14 mouse cellular contexts compared by ENCODE assay signal in genomic region chr7:95143037-95143436, GRCm38 (mm10).
"Had no signal": no experiment of that assay in that cellular context is flagged by ENCODE, and none has a peak within 500 bp of the region (broad histone marks: within the 10 kb centered on the region; RNA-seq: fewer than 3 reads in every experiment).

No protein-coding gene starts in this region.

- H3K4me2 ChIP-seq: liver, embryonic 11.5 days; liver, embryonic 15.5 days; neural tube, embryonic 12.5 days had no signal

- H3K27me3 ChIP-seq: liver, embryonic 15.5 days; neural tube, embryonic 12.5 days had no signal

- H3K36me3 ChIP-seq: limb, embryonic 10.5 days; liver, embryonic 15.5 days; neural tube, embryonic 12.5 days had no signal

- DNase-seq: kidney, adult 9 months; kidney, postnatal 14 days; lung, adult 2 months; lung, postnatal 36 days; right cerebral cortex, postnatal 14 days; thymus, postnatal 4 days had no signal

- H3K27ac ChIP-seq: left cerebral cortex, adult 2 months; limb, embryonic 10.5 days; liver, embryonic 15.5 days; neural tube, embryonic 12.5 days had no signal

- H3K4me3 ChIP-seq: left cerebral cortex, adult 2 months; limb, embryonic 10.5 days; liver, embryonic 15.5 days; neural tube, embryonic 12.5 days had no signal

- H3K4me1 ChIP-seq: limb, embryonic 10.5 days; liver, embryonic 15.5 days; neural tube, embryonic 12.5 days had no signal

- H3K9ac ChIP-seq: liver, embryonic 15.5 days; neural tube, embryonic 12.5 days had no signal

- H3K9me3 ChIP-seq: limb, embryonic 10.5 days; liver, embryonic 15.5 days; neural tube, embryonic 12.5 days had no signal

- ATAC-seq: inflammation-experienced regulatory T-cells, adult 6 months; intestine, postnatal 0 days; lung, postnatal 0 days had no signal
